Mouse (Mus musculus) limb, embryonic 12.5 days (tissue): ENCODE measurements at regions not wholly inside any gene's neighbourhood (a gene's known extent, or its start where the extent isn't known, plus 50 kb on each side); places are given as distances from the start of the nearest gene placed in this dataset.

ENCODE experiments used
- ATAC-seq: fragments of 200-750 bp; cut with Nextera tagmentation; 2 replicates; pipeline ENCODE4 v1.8.0; 2017; ENCODE audit warnings: low read depth, moderate TSS enrichment; ENCODE audit not compliant: insufficient number of reproducible peaks, insufficient read depth, low FRiP score, low TSS enrichment
- H3K27ac ChIP-seq: fragments of 300-500 bp; sonication (generic); 2 replicates; pipeline ENCODE4 v1.5.1; 2016; ENCODE audit warnings: mild to moderate bottlenecking, moderate library complexity
- H3K27me3 ChIP-seq: fragments of 300-500 bp; sonication (generic); 2 replicates; pipeline ENCODE4 v1.6.1; 2016; ENCODE audit warnings: mild to moderate bottlenecking, moderate library complexity
- H3K36me3 ChIP-seq: fragments of 300-500 bp; sonication (generic); 2 replicates; pipeline ENCODE4 v1.6.1; 2016; ENCODE audit warnings: mild to moderate bottlenecking, moderate library complexity
- H3K4me1 ChIP-seq: fragments of 300-500 bp; sonication (generic); replicated peaks from 2 replicates; pipeline ENCODE4 v1.6.1; 2016
- H3K4me2 ChIP-seq: fragments of 300-500 bp; sonication (generic); 2 replicates; pipeline ENCODE4 v1.6.1; 2016; ENCODE audit warnings: mild to moderate bottlenecking, moderate library complexity
- H3K4me3 ChIP-seq: fragments of 300-500 bp; sonication (generic); replicated peaks from 2 replicates; pipeline ENCODE4 v1.5.1; 2016; ENCODE audit warnings: mild to moderate bottlenecking
- H3K9ac ChIP-seq: fragments of 300-500 bp; sonication (generic); replicated peaks from 2 replicates; pipeline ENCODE4 v1.6.1; 2016; ENCODE audit warnings: mild to moderate bottlenecking, moderate library complexity
- H3K9me3 ChIP-seq: fragments of 300-500 bp; sonication (generic); 2 replicates; pipeline ENCODE4 v1.6.1; 2016; ENCODE audit warnings: mild to moderate bottlenecking, moderate library complexity
- WGBS: fragments of 180-500 bp; shearing (Covaris S2); methylation state at CpG from one replicate; pipeline ENCODE4 v1.1.7; 2016; 5-methylcytosine and 5-hydroxymethylcytosine counted together

DNA sequence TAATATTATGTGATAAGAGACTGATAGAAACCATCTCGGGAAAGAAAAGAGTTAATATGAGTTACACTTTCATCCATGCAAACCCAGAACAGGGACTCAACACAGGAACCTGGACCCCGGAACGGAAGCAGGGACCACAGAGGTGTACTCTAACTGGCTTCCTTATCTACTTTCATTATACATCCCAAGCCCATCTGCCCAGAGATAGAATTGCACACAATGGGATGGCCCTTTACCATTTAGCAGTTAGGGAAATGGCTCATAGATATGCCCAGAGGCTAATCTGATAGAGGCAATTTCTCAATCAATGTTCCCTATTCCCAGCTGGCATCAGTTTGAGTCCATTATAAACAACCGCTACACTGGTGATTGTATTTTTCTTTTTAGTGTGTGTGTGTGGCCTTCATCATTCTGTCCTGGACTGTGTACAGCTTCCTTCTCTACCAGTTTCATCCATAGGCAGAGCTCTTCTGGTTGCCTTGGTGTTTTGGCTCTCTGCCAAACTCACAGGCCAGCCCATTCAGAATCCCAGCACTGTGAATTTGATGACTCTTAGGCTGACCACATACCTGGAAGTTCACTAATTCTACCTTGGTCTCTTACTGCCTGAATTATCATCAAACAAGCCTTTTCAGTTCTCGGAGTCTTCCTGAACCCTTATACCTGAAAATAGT, 594.1 kb downstream of the Trib2 start:
- H3K4me3 ChIP-seq = no peak overlapping the region
- H3K4me1 ChIP-seq = no peaks in the 10 kb centered on the region
- no peaks in the 10 kb centered on the region for H3K36me3 ChIP-seq
- 90% methylated on average over 5 of the region's 5 CpGs for WGBS
- H3K9me3 ChIP-seq = no peaks in the 10 kb centered on the region
- ATAC-seq = no peak
- no peaks in the 10 kb centered on the region for H3K27me3 ChIP-seq
- H3K9ac ChIP-seq = no peak overlapping the region
- H3K27ac ChIP-seq = no peak overlapping the region
- H3K4me2 ChIP-seq = no peak overlapping the region

DNA sequence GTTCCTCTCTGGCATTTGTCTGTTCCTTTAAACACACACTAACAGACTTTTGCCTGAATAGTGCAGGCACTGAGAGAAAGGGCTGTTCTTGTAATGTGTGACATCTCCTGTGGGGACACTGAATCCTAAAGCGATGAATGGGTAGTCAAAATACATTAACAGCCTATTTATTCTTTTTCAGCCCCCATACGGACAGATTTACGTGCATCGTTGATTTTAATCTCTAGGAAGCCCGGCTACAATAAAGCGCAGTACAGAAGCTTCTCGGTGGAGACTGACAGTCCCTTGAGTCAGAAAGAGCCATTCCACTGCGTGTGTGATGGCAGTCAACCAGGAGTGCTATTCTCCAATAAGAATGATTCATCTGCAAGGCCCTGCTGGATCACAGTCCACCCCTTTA, 598.2 kb downstream of the Trib2 start:
- Histone ChIP-seq H3K9me3 (no peaks in the 10 kb centered on the region), H3K4me1 (no peaks in the 10 kb centered on the region), H3K4me3 (no peak overlapping the region), H3K27me3 (no peaks in the 10 kb centered on the region), H3K27ac (no peak overlapping the region), H3K36me3 (no peaks in the 10 kb centered on the region), H3K4me2 (no peak overlapping the region), H3K9ac (no peak overlapping the region)
- WGBS = 78% methylated on average over 8 of the region's 8 CpGs
- no peak for ATAC-seq

DNA sequence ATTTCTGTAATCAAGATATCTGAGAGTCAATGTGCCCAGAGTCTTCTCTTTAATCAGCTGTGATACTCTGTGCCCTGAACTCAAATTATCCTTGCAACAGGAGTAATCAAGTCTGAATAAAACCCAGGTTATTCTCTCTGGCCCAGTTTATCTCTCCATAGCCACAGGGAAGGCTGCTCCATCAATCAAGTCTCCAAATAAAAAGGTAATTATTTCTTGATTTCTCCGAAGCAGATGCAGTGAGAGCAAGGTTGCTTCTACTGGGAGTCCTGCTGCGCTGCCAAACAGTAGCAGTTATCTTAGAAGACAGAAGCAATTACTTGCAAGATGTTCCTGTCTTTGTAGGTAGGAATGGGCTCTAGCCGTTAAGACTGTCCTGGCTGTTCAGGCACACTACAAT, 600.5 kb downstream of the Trib2 start:
- ATAC-seq = no peak
- Histone ChIP-seq H3K4me1 (no peaks in the 10 kb centered on the region), H3K4me3 (no peak overlapping the region), H3K9me3 (no peaks in the 10 kb centered on the region), H3K9ac (no peak overlapping the region), H3K27ac (no peak overlapping the region), H3K4me2 (no peak overlapping the region), H3K27me3 (no peaks in the 10 kb centered on the region), H3K36me3 (no peaks in the 10 kb centered on the region)
- 77% methylated on average over 3 of the region's 3 CpGs for WGBS

DNA sequence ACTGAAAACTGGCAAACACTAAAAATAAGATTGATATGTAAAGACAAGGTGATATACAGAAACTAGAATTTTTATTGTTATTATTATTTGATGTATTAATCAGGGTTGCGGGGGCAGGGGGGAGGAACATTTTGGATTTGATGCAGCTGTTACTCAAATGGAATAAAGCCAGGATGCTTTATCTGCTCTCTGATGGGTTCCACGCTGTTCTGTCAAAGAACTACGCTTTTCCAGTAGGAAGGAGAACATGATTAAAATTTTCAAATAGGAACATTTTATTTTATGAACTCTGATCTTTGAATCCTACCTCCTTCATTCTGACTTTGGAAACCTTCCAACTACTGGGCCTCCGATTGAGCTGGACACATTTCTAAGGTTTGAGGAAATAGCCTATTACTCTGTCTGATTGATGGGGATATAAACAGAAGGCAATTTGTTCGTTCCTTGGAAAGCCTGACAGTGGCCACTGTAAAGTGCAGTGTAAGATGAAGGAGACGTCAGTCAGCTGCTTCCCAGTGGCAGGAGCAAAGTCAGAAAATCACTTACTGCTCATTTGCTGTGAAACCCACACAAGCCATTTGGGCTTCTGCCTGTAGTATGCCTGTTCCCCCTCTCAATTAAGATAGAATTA, 642.2 kb downstream of the Trib2 start:
- Histone ChIP-seq H3K9me3 (no peaks in the 10 kb centered on the region), H3K4me2 (no peak overlapping the region), H3K36me3 (no peaks in the 10 kb centered on the region), H3K4me1 (no peaks in the 10 kb centered on the region), H3K4me3 (no peak overlapping the region), H3K27ac (no peak overlapping the region), H3K9ac (no peak overlapping the region), H3K27me3 (no peaks in the 10 kb centered on the region)
- 44% methylated on average over 6 of the region's 6 CpGs for WGBS
- no peak for ATAC-seq

DNA sequence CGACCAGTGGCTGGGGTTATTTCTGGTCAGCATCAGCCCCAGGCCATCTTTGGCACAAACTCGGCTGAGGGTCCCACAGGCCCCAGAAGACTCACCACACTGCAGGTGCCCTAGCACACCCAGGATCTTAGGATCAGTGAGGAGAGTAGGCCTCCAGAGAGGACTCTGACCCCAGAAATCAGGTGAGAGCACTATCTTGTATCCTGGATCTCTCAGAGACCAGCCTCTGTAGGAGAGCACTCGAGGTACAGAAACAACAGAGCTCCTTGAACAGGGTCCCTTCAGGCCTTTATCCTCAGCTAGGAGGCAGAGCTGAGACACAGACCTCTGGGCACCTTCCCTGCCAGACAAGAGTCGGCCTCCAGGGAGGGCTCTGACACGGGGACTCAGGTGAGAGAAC, 654.1 kb downstream of the Trib2 start:
- H3K4me3 ChIP-seq = no peak overlapping the region
- no peaks in the 10 kb centered on the region for H3K4me1 ChIP-seq
- H3K4me2 ChIP-seq = no peak overlapping the region
- no peaks in the 10 kb centered on the region for H3K27me3 ChIP-seq
- H3K36me3 ChIP-seq = no peaks in the 10 kb centered on the region
- ATAC-seq = no peak
- WGBS = 69% methylated on average over 5 of the region's 5 CpGs
- no peak overlapping the region for H3K9ac ChIP-seq
- no peaks in the 10 kb centered on the region for H3K9me3 ChIP-seq
- no peak overlapping the region for H3K27ac ChIP-seq

DNA sequence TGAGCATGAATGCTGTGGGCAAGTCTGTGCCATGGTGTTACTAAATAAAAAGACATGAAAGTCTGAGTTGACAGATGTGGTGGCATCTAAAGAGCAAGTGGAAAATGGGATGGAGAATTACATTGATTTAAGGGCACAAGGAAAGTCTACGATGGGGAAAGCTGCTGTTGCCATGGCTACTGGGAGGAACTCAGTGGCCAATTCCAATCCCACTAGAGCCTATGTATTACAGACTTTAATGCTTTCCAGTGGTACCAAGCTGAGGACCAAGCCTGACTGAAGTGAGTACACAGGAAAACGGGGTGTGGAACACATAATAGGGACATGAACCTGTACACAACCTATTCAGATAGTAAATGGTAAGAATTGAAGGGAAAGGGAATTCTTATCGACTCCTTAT, 654.9 kb downstream of the Trib2 start:
- ATAC-seq = no peak
- 74% methylated on average over 3 of the region's 3 CpGs for WGBS
- Histone ChIP-seq H3K9me3 (no peaks in the 10 kb centered on the region), H3K4me1 (no peaks in the 10 kb centered on the region), H3K27ac (no peak overlapping the region), H3K4me2 (no peak overlapping the region), H3K4me3 (no peak overlapping the region), H3K36me3 (no peaks in the 10 kb centered on the region), H3K27me3 (no peaks in the 10 kb centered on the region), H3K9ac (no peak overlapping the region)

DNA sequence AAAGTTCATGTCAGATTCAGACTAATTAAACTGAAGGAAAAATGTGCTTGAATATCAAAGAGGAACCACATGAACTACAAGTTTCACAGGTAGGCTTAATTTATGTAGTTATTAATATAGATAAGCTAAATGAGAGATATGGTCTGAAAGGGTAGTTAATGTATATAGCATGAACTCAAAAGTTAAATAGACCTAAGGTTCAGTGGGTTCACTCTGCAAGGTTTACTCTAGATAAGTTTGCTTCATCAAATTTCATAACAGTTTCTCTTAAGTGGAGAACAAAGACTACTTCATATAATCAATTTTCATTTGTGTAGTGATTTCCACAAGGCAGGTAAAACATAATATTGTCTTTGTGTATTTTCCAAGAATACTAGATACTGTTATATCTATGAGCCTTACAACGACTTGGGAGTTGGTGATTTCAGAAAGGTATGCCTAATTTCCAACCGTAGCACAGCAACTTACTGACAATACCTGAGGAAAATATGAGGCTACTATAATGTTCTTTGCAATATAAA, 656.2 kb downstream of the Trib2 start:
- Histone ChIP-seq H3K4me3 (no peak overlapping the region), H3K4me1 (no peaks in the 10 kb centered on the region), H3K9me3 (no peaks in the 10 kb centered on the region), H3K9ac (no peak overlapping the region), H3K27ac (no peak overlapping the region), H3K36me3 (no peaks in the 10 kb centered on the region), H3K27me3 (no peaks in the 10 kb centered on the region), H3K4me2 (no peak overlapping the region)
- no peak for ATAC-seq
- WGBS = 88% methylated on average over 2 of the region's 2 CpGs

DNA sequence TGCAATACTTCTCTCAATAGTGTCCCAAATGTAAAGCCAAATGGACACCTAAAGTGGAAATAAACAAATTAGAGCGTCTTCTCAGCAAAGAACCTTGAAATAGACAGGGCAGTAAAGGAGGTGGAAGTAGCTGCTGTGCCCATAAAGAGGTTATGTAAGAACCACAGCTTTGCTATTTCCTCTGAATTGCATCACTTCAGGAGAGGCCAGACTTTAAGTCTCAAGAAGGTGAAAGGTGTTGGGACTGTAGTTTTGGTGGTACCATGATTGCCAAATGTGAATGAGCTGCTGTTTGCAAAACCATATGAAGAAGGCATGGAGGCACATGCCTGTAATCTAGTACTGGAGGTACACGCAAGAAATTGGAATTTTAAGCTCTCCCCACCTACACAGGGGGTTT, 670.3 kb downstream of the Trib2 start:
- H3K4me3 ChIP-seq = no peak overlapping the region
- no peak overlapping the region for H3K27ac ChIP-seq
- no peaks in the 10 kb centered on the region for H3K27me3 ChIP-seq
- H3K9ac ChIP-seq = no peak overlapping the region
- H3K9me3 ChIP-seq = no peaks in the 10 kb centered on the region
- whole genome bisulfite sequencing = 60% methylated on average over 2 of the region's 2 CpGs
- ATAC-seq = no peak
- no peak overlapping the region for H3K4me2 ChIP-seq
- no peaks in the 10 kb centered on the region for H3K36me3 ChIP-seq
- H3K4me1 ChIP-seq = no peaks in the 10 kb centered on the region

DNA sequence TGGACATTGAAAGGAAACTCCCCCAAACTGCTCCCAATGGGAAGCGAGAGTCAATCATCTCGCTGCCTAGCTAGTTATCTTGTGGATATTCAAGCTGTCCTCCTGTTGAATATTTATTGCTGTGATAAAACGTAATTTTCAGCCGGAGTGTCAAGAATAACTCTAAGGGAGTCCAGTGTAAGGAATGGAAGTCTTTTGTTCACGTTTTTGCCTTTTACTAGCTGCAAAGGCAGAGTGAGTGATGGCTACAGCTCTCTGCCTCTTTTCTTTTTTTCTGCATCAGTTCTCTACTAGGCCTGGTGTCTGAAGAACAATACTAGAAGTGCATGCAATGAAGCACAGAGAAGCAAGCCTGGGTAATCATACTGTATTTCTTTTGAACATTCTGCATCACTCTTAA, 679.7 kb downstream of the Trib2 start:
- Histone ChIP-seq H3K27me3 (no peaks in the 10 kb centered on the region), H3K4me2 (no peak overlapping the region), H3K36me3 (no peaks in the 10 kb centered on the region), H3K9me3 (no peaks in the 10 kb centered on the region), H3K4me3 (no peak overlapping the region), H3K4me1 (no peaks in the 10 kb centered on the region), H3K27ac (no peak overlapping the region), H3K9ac (no peak overlapping the region)
- ATAC-seq = no peak
- WGBS = 69% methylated on average over 5 of the region's 5 CpGs

DNA sequence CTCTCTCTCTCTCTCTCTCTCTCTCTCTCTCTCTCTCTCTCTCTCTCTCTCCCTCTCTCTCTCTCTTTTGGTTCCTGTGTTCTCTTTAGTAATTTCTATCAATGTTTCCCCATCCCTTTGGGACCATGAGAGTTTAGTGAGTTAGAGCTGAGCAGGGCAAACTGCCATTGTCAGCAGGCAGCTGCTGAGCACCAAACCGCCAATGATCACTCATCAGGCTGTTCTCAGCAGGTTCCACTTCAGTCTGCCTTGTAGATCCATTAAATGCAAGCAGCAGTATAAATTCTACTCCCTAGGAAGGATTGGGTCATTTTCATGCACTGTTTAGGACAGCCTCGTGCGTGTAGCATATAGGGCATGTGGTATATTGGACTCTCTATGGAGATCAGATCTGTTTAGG, 692.5 kb downstream of the Trib2 start:
- 72% methylated on average over 3 of the region's 3 CpGs for WGBS
- H3K27ac ChIP-seq = no peak overlapping the region
- no peak overlapping the region for H3K4me2 ChIP-seq
- H3K4me3 ChIP-seq = no peak overlapping the region
- no peak for ATAC-seq
- no peaks in the 10 kb centered on the region for H3K27me3 ChIP-seq
- H3K9me3 ChIP-seq = no peaks in the 10 kb centered on the region
- no peak overlapping the region for H3K9ac ChIP-seq
- no peaks in the 10 kb centered on the region for H3K36me3 ChIP-seq
- H3K4me1 ChIP-seq = no peaks in the 10 kb centered on the region

DNA sequence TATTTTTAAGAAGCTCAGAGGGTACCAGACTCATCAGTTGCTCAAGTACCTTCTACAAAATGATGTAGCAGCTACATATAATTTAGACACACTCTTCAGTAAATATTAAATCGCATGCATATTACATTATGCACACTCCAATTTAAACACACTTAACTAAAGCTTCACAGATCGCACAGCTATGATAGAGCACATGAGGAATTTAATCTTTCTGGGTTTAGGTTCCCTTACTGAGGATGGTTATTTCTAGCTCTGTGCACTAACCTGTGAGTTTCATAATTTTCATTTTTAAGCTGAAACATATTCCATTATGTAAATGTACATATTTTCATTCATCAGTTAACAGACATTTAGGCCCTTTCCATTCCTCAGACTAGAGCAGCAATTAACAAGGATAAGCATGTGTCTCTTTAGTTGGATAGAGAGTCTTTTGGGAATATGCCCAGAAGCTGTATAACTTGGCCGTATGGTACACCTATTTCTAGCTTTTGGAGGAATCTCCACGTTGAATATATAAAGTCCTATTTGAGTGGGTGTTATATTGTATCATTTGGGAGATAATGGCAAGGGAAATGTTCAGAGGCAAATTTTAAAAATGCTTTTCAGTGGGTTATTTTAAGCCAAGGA, 694.0 kb downstream of the Trib2 start:
- Histone ChIP-seq H3K27me3 (no peaks in the 10 kb centered on the region), H3K36me3 (no peaks in the 10 kb centered on the region), H3K4me2 (no peak overlapping the region), H3K4me3 (no peak overlapping the region), H3K4me1 (no peaks in the 10 kb centered on the region), H3K9me3 (no peaks in the 10 kb centered on the region), H3K9ac (no peak overlapping the region), H3K27ac (no peak overlapping the region)
- ATAC-seq = no peak
- 87% methylated on average over 4 of the region's 4 CpGs for WGBS
